Mouse (Mus musculus) testis, postnatal 14 days (tissue): ENCODE measurements around the gene Tmem143.
"Not testable (repeated sequence)": the region's sequence is repeated elsewhere in the genome, so short reads cannot be mapped to it uniquely, and the experiment has no call there.

Experiments
- DNase-seq: peaks from one replicate; pipeline ENCODE4 v3.0.0; 2021; ENCODE audit warnings: low spot score

Tmem143 gene

DNA sequence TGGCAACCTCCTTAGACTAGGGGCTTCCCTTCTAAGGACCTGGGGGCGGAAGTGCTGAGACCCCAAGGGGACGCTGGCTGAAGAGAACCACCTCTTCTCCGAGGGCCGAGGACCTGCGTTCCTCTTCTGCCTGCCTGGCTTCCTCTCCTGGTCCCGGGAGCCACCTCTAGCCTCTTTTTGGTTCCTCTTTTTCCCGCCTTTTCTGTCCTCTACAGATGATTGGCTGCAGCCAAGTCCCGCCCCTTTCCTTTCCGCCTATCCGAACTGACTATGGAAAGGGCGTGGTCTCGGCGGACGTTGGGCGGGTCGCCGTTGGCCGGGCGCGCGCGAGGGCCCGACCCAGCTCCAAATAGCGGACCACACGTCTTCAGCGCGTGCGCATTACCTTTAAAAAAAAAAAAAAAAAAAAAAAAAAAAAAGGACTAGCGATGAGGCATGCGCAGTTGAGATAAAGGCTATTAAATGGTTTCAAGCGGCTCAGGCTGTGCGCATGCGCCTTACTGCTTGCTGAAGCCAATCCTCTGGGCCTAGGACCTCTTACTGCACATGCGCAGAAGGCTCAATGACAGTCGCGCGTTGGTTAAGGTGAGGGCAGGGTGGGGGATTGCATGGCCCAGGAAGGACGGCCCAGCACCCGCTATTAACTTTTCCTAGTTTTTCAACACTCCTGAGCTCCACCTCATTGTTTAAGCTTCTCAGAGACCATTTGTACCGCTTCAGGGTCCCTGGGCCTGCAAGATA lies at the start of gene Tmem143, which contains the start of gene Syngr4:
TSS of gene Tmem143 (plus strand) at position 425 of the 741 bp plus-strand sequence.
TSS of gene Syngr4 (minus strand) at position 198 of the 741 bp plus-strand sequence.
- DNase-seq: peak; percentile 98

DNA sequence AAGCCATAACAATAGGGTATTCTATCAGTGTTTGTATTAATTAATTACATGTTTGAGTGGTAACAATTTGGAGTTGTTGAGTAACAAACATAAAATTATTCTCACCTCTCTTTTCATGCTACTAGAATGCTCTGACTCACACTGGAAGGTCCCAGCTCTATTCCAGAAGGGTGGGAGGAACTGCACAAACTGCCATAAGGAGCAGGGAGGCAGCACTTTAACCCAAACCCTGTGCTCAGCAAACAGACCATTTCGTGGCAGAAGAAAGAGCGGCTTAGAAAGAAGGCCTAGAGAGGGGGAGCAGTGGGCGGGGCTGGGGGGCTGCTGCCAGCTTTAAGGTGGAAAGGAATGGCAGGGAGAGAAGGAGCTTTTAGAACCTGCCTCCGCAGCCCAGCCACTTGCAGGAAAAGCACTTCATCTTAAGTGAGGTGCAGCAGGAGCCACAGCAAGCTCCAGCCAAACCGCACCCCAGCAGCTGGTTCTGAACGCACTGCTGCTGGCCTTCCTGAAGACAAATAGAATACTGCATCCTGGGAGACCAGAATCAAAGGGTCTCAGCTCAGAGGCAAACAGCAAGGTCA lies 48.2 kb upstream of the Tmem143 start:
- no peak for DNase-seq

GRCm38 (mm10) chr7:45850661-45851060 lies 46.1 kb upstream of the Tmem143 start:
- DNase-seq: no peak

DNA sequence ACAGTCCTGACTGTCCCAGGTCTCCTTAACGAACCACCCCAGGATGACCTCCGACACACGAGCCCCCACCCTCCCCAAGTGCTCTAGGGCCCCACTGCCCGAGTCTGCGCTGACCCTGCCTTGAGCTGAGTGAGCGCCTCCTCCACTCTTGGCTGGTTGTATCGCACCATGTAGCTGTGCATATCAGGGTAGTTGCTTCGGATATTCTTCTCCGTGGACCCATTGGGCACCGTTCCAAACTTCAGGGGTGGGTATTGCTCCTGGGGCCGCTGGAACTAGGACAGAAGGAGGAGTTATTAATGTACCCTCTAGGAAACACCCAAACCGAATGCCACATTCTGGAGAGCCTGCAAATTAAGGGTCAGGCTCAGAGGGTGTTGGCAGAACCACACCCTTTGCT lies 43.7 kb upstream of the Tmem143 start:
- no peak for DNase-seq

GRCm38 (mm10) chr7:45856950-45857901 lies 39.5 kb upstream of the Tmem143 start:
- DNase-seq: peak; percentile 59

GRCm38 (mm10) chr7:45859008-45859407 lies 37.7 kb upstream of the Tmem143 start:
- DNase-seq: no peak

GRCm38 (mm10) chr7:45862804-45863203 lies 33.9 kb upstream of the Tmem143 start:
- DNase-seq: no peak

DNA sequence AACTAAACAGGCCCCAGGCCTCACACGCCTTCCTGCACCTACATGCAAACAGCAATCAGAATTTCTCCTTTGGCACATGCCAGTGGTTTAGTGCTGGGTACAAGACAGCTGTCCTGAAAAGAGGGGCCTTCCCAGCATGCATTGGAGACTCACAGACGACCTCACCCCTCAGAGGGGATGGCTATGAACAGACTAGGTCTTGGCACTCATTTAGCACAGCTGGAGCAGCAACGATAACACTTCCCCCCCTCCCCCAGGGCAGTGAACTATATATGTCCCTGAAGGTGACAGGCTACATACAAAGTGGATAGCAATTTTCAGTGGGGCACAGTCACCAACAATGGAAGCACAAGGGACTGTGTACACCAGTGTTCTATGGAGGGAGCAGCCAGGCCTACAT lies 32.3 kb upstream of the Tmem143 start:
- no peak for DNase-seq

GRCm38 (mm10) chr7:45865925-45866910 lies 30.5 kb upstream of the Tmem143 start:
- peak; percentile 95 for DNase-seq

DNA sequence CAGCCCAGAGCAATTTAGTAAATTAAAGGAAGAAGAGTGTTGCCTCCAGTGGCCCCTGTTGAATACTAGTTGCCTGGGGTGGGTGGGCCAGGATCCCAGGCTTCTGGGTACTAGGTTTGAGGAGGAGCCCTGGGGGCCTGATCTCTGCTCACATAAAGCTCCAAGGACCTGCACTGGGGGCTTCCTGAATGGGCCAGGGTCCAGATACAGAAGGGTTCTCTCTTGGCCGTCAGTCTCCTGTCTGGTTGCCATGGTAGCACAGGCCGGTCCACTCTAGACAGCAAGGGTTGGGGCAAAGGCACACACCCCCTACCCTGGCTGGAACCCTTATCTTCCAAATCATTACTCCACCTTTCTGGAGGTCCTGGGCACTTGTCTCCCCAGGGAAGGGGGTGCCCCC lies 28.9 kb upstream of the Tmem143 start:
- no peak for DNase-seq

- DNase-seq: no peak
These were observed 27.6 kb upstream of the Tmem143 start for GRCm38 (mm10) chr7:45869107-45869670.

DNA sequence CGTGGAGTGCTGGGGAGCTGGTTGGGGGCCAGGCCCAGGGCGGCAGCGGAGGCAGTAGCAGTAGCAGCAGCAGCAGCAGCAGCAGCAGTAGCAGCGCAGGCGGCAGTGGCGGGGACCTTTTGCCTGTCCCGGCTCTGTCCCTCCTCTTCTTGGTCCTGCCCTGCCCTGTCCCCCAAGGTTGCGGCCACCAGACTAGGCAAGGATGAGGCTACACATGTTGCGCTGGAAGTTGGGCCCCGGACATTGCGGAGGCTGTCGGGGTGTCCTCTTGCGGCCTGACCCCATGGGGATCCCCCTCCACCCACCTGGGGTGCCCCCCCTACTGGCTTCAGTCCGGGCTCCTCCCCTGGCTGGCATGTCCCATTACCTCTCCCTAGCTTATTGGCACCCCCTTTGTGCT lies 27.0 kb upstream of the Tmem143 start:
- no peak for DNase-seq

DNA sequence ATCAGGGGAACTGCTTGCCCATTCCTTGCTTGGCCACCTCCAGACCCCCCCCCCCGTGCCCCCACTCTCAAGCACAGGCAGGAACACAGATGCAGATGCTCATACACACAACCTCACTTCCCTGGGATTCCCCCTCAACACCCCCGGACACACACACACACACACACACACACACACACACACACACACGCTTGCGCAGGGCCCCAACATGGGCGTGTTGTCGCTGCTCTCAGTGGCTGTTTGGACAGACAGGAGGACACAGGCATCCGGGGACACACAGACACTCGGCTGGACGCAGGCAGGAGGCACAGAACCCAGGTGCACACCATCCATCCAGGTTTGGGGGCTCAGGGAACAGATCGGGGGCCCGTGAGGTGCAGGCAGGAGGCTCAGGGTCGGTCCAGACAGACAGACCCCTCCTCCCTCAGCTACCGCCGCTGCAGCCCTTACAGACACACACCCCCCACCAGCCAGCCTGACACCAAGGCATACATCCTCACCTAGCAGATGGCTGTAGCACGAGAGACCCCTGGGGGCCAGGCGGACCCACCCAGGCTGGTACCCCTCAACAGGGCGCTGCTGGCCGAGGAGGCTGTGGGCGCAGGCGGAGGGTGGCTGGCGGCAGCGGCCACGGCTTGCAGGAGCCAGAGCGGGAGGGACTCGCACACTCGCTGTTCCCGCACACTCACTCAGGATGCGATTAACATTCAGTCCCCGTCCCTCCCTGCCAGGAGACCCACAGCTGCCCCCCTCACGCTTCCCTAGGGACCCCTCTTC lies 26.3 kb upstream of the Tmem143 start:
- no peak for DNase-seq

GRCm38 (mm10) chr7:45872624-45873023 lies 24.1 kb upstream of the Tmem143 start, which contains the start of gene Kdelr1:
Gene Kdelr1 (plus strand): TSS chr7:45872772.
- peak; percentile 88 for DNase-seq

DNA sequence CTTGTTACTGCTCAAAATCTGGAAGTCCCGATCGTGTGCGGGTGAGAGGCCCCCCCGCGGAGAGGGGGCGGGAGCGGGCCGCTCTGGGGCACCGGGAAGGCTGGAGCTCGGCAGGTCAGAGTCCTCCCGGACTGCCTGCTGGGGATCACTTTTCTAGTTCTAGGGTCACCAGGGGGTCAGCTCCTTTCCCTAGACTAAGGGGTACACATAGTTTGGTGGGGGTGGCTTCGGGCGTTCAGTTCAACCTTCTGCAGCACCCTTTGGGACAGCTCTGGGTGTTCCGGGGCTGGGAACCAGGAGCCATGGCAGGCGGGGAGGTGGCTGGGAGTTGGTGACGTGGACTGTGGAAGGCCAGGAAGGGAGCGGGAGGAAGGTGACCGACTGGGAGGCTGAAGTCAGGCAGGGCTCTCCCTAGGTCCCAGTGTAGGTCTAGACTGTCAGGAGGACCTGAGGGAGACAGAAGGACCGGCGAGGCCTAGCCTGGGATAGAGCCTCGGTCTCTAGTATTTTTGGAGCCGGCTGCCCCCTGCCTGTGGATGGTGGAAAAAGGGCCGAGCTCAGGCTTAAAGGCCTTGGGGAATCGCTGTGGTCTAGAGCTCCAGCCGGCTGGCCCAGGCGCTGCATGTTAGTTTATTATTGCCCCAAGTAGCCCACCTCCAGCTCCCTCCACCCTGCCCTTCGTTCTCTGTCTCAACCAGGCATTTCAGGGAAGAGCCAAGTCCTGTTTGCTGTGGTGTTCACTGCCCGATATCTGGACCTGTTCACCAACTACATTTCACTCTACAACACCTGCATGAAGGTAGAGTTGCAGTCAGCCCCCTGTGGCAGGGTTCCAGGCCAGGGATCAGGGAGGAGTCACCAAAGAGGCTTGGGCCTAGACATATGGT lies 23.4 kb upstream of the Tmem143 start:
- peak; percentile 57 for DNase-seq

GRCm38 (mm10) chr7:45876895-45877294 lies 19.8 kb upstream of the Tmem143 start:
- DNase-seq: no peak

DNA sequence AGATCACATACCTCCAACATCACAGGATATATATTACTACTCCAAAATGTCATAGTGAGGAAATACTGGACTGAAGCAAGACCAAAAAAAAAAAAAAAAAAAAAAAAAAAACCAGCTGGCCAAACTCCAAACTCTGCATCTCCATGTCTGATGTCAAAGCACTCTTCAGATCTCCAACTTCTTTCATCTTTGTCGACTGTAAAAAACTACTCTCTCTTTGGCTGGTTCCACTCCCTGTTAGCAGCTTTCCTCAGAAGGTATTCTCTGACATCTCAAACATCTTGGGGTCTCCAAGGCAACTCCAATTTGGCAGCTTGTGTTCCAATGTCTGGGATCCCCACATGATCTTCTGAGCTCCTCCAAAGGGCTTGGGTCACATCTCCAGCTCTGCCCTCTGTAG lies 18.5 kb upstream of the Tmem143 start, which contains the start of gene Grin2d:
TSS of gene Grin2d (minus strand) at position 101 of the 400 bp plus-strand sequence.
- not testable (repeated sequence) for DNase-seq

DNA sequence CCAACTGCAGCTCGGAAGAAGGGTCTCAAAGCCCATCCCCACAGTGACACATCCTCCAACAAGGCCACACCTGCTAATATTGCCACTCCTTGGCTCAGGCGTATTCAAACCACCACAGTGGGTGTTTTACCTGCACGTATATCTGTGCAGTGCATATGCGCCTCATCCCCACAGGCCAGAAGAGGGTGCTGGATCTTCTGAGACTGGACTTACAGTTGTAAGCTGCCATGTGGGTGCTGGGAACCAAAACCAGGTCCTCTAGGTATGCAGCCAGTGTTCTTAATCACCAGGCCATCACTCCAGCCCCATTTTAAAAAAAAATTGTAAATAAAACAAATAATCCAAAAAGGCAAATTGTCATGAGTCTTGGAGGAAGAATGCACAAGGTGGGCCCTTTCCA lies 16.2 kb upstream of the Tmem143 start:
- DNase-seq: no peak

DNA sequence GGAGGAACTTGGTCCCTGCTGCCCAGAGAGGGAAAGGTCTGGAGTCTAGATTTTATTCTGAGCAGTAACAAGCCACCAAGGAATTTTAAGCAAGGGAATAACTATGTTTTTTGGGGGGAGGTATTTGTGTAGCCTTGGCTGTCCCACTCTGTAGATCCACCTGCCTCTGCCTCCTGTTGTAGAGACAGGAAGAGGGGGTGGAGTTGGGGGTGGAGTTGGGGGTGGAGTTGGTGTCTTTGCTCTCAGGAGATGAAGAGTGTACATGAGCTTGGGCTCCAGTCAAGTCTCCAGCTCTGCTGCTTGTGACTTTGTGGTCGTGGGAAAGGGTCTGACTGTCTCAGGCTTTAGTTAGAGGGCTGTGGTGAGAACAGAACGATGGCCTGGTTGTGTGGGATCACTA lies 15.7 kb upstream of the Tmem143 start:
- no peak for DNase-seq
